Mouse (Mus musculus) forebrain, postnatal 0 days (tissue): ENCODE measurements around the gene Sumo1. TPM values are rescaled to one million over a fixed set of nuclear protein-coding genes. Genes with fewer than 3 reads are reported as not detected.

Experiments used
- ATAC-seq: fragments of 200-750 bp; cut with Nextera tagmentation; 2 replicates; pipeline ENCODE4 v1.8.0; 2017; ENCODE audit warnings: mild to moderate bottlenecking, moderate library complexity
- DNase-seq: peaks from one replicate; pipeline ENCODE4 v3.0.0-alpha.2; 2015
- H3K27ac ChIP-seq: fragments of 300-500 bp; sonication (generic); 2 replicates; pipeline ENCODE4 v1.5.1; 2014; ENCODE audit warnings: low read depth, mild to moderate bottlenecking, antibody characterized with exemption, low read length, moderate library complexity, mixed read lengths
- H3K27me3 ChIP-seq: fragments of 300-500 bp; sonication (generic); 2 replicates; pipeline ENCODE4 v1.6.1; 2014; ENCODE audit warnings: mild to moderate bottlenecking, low read length, mixed read lengths; ENCODE audit not compliant: insufficient read depth
- H3K36me3 ChIP-seq: fragments of 300-500 bp; sonication (generic); 2 replicates; pipeline ENCODE4 v1.6.1; 2014; ENCODE audit warnings: mild to moderate bottlenecking, moderate library complexity; ENCODE audit not compliant: insufficient read depth
- H3K4me1 ChIP-seq: fragments of 300-500 bp; sonication (generic); 2 replicates; pipeline ENCODE4 v1.6.1; 2014; ENCODE audit warnings: antibody characterized with exemption; ENCODE audit not compliant: insufficient read depth
- H3K4me2 ChIP-seq: fragments of 300-500 bp; sonication (generic); 2 replicates; pipeline ENCODE4 v1.6.1; 2014; ENCODE audit warnings: low read depth, mild to moderate bottlenecking, moderate library complexity
- H3K4me3 ChIP-seq: fragments of 300-500 bp; sonication (generic); 2 replicates; pipeline ENCODE4 v1.5.1; 2014; ENCODE audit warnings: low read depth, low read length, mixed read lengths
- H3K9ac ChIP-seq: fragments of 300-500 bp; sonication (generic); 2 replicates; pipeline ENCODE4 v1.6.1; 2014; ENCODE audit warnings: mild to moderate bottlenecking
- H3K9me3 ChIP-seq: fragments of 300-500 bp; sonication (generic); 2 replicates; pipeline ENCODE4 v1.6.1; 2016; ENCODE audit warnings: low read length
- CTCF ChIP-seq: sonication (generic); IDR thresholded peaks from 2 replicates; pipeline ENCODE4 v1.5.1; 2016; ENCODE audit warnings: antibody characterized with exemption, control low read depth, low read depth
- WGBS: fragments of 180-500 bp; shearing (Covaris S2); extraction: QIAGEN DNeasy Blood & Tissue Kit; methylation state at CpG from one replicate; pipeline ENCODE4 v1.1.7; 2014; 5-methylcytosine and 5-hydroxymethylcytosine counted together
- polyA plus RNA-seq: library from polyadenylated mRNA; unstranded; fragments of >200 nt; fragmentation: Nextera tagmentation; extraction: Ambion mirVana; gene quantifications from 2 replicates; pipeline ENCODE4 v1.2.1, GENCODE M21; 2015
- total RNA-seq: library from RNA; depleted of rRNA; stranded (reverse); fragments of >200 nt; gene quantifications from 2 replicates; pipeline ENCODE4 v1.2.3, GENCODE M21; 2014; rRNA removed

Gene Sumo1
- total RNA-seq (172 and 182 TPM in 2 replicates), polyA plus RNA-seq (369 and 428 TPM in 2 replicates)

DNA sequence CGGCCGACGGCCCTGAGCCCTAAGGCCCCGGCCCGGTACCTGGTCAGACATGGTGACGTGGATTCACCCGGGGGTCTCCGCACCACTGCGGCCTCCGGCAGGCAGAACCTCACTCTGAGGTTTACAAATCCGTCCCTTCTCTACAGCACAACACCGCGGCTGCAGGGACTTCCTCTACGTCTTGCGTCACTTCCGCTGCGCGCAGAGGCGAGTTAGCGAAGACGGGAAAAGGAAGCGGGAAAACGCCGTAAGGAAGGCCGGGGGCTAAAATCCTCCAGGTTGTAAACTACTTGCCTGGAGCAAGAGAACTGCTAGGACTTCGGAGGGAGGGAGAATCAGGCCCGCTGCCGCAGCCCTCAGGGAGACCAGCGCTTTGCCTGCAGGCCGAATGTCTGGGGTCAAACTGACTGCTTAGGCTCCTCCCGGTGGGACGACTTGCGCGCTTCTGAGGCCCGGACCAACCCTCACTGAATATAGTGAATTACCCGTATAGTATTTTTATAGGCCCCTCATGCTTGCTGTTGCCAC lies at the start of gene Sumo1:
Gene Sumo1 (minus strand): TSS at position 194 of the 528 bp plus-strand sequence.
- Histone ChIP-seq H3K4me1 (peaks cover 5% of the 10 kb centered on the region; the same call in 1 of the 2 replicates), H3K4me3 (peak within 1 kb of the TSS; percentile 99), H3K9me3 (no peaks in the 10 kb centered on the region), H3K27ac (peak within 1 kb of the TSS; percentile 93), H3K27me3 (no peaks in the 10 kb centered on the region), H3K4me2 (peak within 1 kb of the TSS; percentile 83), H3K36me3 (no peaks in the 10 kb centered on the region), H3K9ac (peak within 1 kb of the TSS; percentile 93)
- DNase-seq: peak; percentile 94
- no peak for TF ChIP-seq CTCF
- peak; percentile 98 for ATAC-seq
- WGBS: 5% methylated on average over 36 of the region's 36 CpGs

DNA sequence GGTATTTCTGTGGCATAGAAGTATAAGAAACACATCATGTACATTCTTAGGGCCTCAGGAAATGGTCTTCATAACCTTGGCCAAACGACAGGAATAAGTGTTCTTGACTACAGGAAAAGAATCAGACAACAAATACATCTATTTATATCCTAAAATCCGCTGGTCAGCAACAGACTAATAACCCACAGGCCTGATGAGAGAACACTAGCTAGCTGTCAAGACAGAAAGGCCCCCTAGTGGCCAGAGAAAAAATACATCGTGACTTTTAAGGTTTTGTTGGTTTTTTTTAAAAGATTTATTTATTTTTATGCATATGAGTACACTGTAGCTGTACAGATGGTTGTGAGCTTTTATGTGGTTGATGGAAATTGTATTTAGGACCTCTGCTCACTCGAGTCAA lies 49.3 kb upstream of the Sumo1 start:
- H3K9ac ChIP-seq: no peak overlapping the region
- peaks cover 31% of the 10 kb centered on the region for H3K36me3 ChIP-seq
- H3K9me3 ChIP-seq: no peaks in the 10 kb centered on the region
- H3K4me2 ChIP-seq: no peak overlapping the region
- no peak overlapping the region for H3K4me3 ChIP-seq
- H3K27ac ChIP-seq: no peak overlapping the region
- peak; percentile 54 for DNase-seq
- H3K4me1 ChIP-seq: no peaks in the 10 kb centered on the region
- 0 out of 2 replicates have a peak, but pooled peaks have one; percentile 18 for ATAC-seq
- WGBS: 42% methylated on average over 4 of the region's 4 CpGs
- H3K27me3 ChIP-seq: no peaks in the 10 kb centered on the region
- TF ChIP-seq CTCF: peak; percentile 66

DNA sequence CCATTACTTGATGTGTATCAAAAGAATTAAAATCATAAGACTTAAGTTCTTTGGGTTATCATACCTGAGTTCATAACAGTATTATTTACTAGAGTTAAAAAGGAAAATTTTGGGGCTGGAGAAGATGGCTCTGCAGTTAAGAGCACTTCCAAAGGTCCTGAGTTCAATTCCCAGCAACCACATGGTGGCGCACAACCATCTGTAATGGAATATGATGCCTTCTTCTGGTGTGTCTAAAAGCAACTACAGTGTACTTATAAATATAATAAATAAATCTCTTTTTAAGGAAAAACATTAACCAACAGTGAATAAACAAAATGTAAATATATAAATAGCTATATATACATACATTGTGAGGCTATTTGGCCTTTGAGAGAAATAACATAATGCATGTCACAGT lies 31.1 kb upstream of the Sumo1 start:
- ATAC-seq (no peak), DNase-seq (no peak)
- Histone ChIP-seq H3K4me1 (no peaks in the 10 kb centered on the region), H3K4me3 (no peak overlapping the region), H3K36me3 (peaks cover 67% of the 10 kb centered on the region), H3K27me3 (no peaks in the 10 kb centered on the region), H3K9ac (no peak overlapping the region), H3K9me3 (no peaks in the 10 kb centered on the region), H3K4me2 (no peak overlapping the region), H3K27ac (no peak overlapping the region)
- WGBS: 96% methylated on average over 1 of the region's 1 CpGs
- TF ChIP-seq CTCF: peak; percentile 43

DNA sequence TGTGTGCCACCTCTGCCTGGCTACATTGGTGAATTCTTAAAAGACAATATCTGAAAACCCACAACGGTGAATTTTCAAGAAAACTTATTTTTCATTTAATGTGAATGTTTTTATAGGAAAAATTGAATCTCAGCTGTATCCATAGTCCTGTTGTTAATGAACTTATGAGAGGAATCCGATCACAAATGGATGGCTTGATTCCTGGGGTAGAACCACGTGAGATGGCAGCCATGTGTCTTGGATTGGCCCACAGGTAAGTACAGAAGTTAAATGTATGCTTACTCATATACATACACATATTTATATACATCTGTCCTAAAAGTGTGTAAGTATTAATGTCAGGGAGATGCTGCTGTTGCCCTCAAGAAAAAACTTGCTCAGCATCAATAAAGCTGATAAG lies 27.6 kb upstream of the Sumo1 start:
- no peak for TF ChIP-seq CTCF
- Histone ChIP-seq H3K9ac (no peak overlapping the region), H3K27me3 (no peaks in the 10 kb centered on the region), H3K9me3 (no peaks in the 10 kb centered on the region), H3K4me1 (no peaks in the 10 kb centered on the region), H3K4me2 (no peak overlapping the region), H3K27ac (no peak overlapping the region), H3K4me3 (no peak overlapping the region), H3K36me3 (peaks cover 56% of the 10 kb centered on the region)
- ATAC-seq: no peak
- 96% methylated on average over 3 of the region's 3 CpGs for WGBS
- DNase-seq: no peak

DNA sequence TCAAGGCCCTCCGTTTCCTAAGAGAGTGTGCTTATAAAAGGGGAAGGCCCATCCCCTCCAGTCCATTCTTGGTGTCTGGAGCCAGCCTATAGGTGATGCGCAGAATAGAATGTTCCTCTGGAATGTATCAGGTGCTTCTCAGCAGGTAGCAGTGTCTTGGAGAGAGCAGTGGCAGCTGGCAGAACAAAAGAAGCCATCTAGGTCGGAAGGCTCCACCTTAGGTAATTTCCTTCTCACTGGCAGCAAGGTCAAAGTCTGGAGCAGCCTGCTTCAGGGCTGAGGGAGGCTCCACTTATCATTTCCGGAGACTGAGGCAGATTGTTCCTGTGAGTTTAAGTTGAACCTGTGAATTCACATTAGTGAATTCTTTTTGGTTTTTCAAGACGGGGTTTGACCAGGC lies 27.1 kb upstream of the Sumo1 start:
- WGBS: 82% methylated on average over 5 of the region's 5 CpGs
- no peak for DNase-seq
- peaks cover 60% of the 10 kb centered on the region for H3K36me3 ChIP-seq

DNA sequence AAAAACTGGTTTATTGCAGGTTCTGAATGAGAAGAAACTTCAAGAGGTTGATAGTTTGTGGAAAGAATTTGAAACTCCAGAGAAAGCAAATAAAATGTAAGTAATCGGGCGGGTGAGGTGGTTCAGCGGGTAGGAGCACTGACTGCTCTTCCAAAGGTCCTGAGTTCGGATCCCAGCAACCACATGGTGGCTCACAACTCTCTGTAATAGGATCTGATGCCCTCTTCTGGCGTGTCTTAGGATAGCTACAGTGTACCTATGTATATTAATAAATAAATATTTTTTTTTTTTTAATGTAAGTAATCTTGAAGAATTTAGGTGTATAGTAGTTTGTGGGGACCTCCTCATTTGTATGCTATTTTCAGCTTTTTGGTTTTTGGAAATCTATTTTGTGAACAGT lies 19.8 kb upstream of the Sumo1 start:
- ATAC-seq (no peak), DNase-seq (no peak)
- no peak overlapping the region for H3K9ac ChIP-seq
- no peak overlapping the region for H3K4me2 ChIP-seq
- TF ChIP-seq CTCF: no peak
- no peak overlapping the region for H3K27ac ChIP-seq
- H3K27me3 ChIP-seq: no peaks in the 10 kb centered on the region
- no peak overlapping the region for H3K4me3 ChIP-seq
- H3K36me3 ChIP-seq: peaks cover 23% of the 10 kb centered on the region
- H3K9me3 ChIP-seq: no peaks in the 10 kb centered on the region
- H3K4me1 ChIP-seq: peaks cover 15% of the 10 kb centered on the region
- 93% methylated on average over 5 of the region's 5 CpGs for WGBS

More for the DNA sequence above, 27.1 kb upstream of the Sumo1 start:
- no peak overlapping the region for H3K4me3 ChIP-seq
- H3K9ac ChIP-seq: no peak overlapping the region
- no peaks in the 10 kb centered on the region for H3K27me3 ChIP-seq
- TF ChIP-seq CTCF: no peak
- ATAC-seq: no peak
- no peak overlapping the region for H3K4me2 ChIP-seq
- no peak overlapping the region for H3K27ac ChIP-seq
- no peaks in the 10 kb centered on the region for H3K4me1 ChIP-seq
- no peaks in the 10 kb centered on the region for H3K9me3 ChIP-seq

DNA sequence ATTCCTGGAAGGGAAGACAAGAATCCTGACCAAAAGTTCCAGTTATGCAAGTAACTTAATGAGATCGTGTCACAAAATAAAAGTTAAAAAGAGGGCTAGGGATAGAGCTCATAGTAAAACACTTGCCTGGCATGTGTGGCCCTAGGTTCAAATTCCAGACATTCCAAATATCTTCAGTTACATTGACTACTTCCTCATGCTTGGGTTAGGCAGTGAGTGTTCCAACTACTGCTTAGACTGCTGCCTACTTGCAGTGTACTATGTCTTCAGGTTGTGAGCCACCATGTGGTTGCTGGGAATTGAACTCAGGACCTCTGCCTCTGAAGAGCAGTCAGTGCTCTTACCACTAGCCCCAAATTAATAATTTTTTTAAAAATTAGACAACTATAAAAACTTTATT lies 16.9 kb upstream of the Sumo1 start:
- Histone ChIP-seq H3K9me3 (no peaks in the 10 kb centered on the region), H3K9ac (no peak overlapping the region), H3K4me1 (peaks cover 15% of the 10 kb centered on the region), H3K27me3 (no peaks in the 10 kb centered on the region), H3K4me2 (no peak overlapping the region), H3K27ac (no peak overlapping the region), H3K4me3 (no peak overlapping the region), H3K36me3 (peaks cover 8% of the 10 kb centered on the region; the same call in 1 of the 2 replicates)
- 76% methylated on average over 1 of the region's 1 CpGs for WGBS
- no peak for TF ChIP-seq CTCF
- DNase-seq: no peak
- ATAC-seq: no peak
